Mouse (Mus musculus) forebrain, postnatal 0 days (tissue): ENCODE measurements around the gene Fndc3b. TPM values are rescaled to one million over a fixed set of nuclear protein-coding genes. Genes with fewer than 3 reads are reported as not detected.

ENCODE experiments used
- ATAC-seq: fragments of 200-750 bp; cut with Nextera tagmentation; 2 replicates; pipeline ENCODE4 v1.8.0; 2017; ENCODE audit warnings: mild to moderate bottlenecking, moderate library complexity
- DNase-seq: peaks from one replicate; pipeline ENCODE4 v3.0.0-alpha.2; 2015
- H3K27ac ChIP-seq: fragments of 300-500 bp; sonication (generic); 2 replicates; pipeline ENCODE4 v1.5.1; 2014; ENCODE audit warnings: low read depth, mild to moderate bottlenecking, antibody characterized with exemption, low read length, moderate library complexity, mixed read lengths
- H3K27me3 ChIP-seq: fragments of 300-500 bp; sonication (generic); 2 replicates; pipeline ENCODE4 v1.6.1; 2014; ENCODE audit warnings: mild to moderate bottlenecking, low read length, mixed read lengths; ENCODE audit not compliant: insufficient read depth
- H3K36me3 ChIP-seq: fragments of 300-500 bp; sonication (generic); 2 replicates; pipeline ENCODE4 v1.6.1; 2014; ENCODE audit warnings: mild to moderate bottlenecking, moderate library complexity; ENCODE audit not compliant: insufficient read depth
- H3K4me1 ChIP-seq: fragments of 300-500 bp; sonication (generic); 2 replicates; pipeline ENCODE4 v1.6.1; 2014; ENCODE audit warnings: antibody characterized with exemption; ENCODE audit not compliant: insufficient read depth
- H3K4me2 ChIP-seq: fragments of 300-500 bp; sonication (generic); 2 replicates; pipeline ENCODE4 v1.6.1; 2014; ENCODE audit warnings: low read depth, mild to moderate bottlenecking, moderate library complexity
- H3K4me3 ChIP-seq: fragments of 300-500 bp; sonication (generic); 2 replicates; pipeline ENCODE4 v1.5.1; 2014; ENCODE audit warnings: low read depth, low read length, mixed read lengths
- H3K9ac ChIP-seq: fragments of 300-500 bp; sonication (generic); 2 replicates; pipeline ENCODE4 v1.6.1; 2014; ENCODE audit warnings: mild to moderate bottlenecking
- H3K9me3 ChIP-seq: fragments of 300-500 bp; sonication (generic); 2 replicates; pipeline ENCODE4 v1.6.1; 2016; ENCODE audit warnings: low read length
- CTCF ChIP-seq: sonication (generic); IDR thresholded peaks from 2 replicates; pipeline ENCODE4 v1.5.1; 2016; ENCODE audit warnings: antibody characterized with exemption, control low read depth, low read depth
- WGBS: fragments of 180-500 bp; shearing (Covaris S2); extraction: QIAGEN DNeasy Blood & Tissue Kit; methylation state at CpG from one replicate; pipeline ENCODE4 v1.1.7; 2014; 5-methylcytosine and 5-hydroxymethylcytosine counted together
- polyA plus RNA-seq: library from polyadenylated mRNA; unstranded; fragments of >200 nt; fragmentation: Nextera tagmentation; extraction: Ambion mirVana; gene quantifications from 2 replicates; pipeline ENCODE4 v1.2.1, GENCODE M21; 2015
- total RNA-seq: library from RNA; depleted of rRNA; stranded (reverse); fragments of >200 nt; gene quantifications from 2 replicates; pipeline ENCODE4 v1.2.3, GENCODE M21; 2014

The Fndc3b gene
- total and polyA plus RNA-seq, 2 experiments from 2014 or later, result 5.7 to 18.3 TPM

DNA sequence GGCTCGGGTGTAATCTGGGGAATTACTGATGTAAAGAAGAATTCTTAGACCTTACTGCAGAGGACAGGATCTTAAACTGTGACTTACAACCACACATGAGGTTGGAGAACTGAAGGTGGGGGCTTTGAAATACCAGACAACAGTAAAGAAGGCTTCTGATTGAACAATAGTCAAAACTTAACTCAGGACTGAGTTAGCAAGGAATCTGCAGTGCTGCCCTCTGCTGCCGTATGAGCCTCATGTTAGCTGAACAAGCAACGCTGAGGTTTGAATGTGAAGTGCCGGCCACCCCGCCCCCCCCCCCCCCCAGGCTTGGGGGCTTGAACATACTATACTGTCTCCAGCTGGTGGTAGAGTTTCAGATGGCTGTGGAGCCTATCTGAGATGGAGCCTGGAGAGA, 194.6 kb downstream of the Fndc3b start:
- DNase-seq (no peak), ATAC-seq (no peak)
- no peak overlapping the region for H3K4me2 ChIP-seq
- H3K36me3 ChIP-seq, result no peaks in the 10 kb centered on the region
- H3K9me3 ChIP-seq, result no peaks in the 10 kb centered on the region
- no peak overlapping the region for H3K27ac ChIP-seq
- no peak overlapping the region for H3K4me3 ChIP-seq
- no peak overlapping the region for H3K9ac ChIP-seq
- TF ChIP-seq CTCF, result no peak
- no peaks in the 10 kb centered on the region for H3K27me3 ChIP-seq
- no peaks in the 10 kb centered on the region for H3K4me1 ChIP-seq
- WGBS, result 34% methylated on average over 5 of the region's 5 CpGs

DNA sequence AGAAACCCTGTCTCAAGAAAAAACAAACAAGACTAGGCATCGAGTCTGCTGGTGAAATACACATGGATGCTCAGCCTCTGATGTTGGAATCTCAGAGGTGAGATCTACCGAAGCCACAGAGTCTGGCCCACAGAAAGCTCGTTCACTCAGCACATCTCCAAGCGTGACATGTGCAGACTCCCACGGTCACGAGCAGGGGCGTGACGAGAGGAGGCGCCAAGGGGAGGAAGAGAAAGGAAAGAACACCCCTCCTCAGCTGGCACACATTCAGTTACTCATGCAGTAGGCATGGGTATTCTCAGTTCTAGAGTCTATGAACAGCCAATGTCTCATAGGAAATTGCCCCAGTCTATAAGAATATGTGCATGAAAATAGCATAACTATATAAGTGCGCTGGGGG, 199.3 kb downstream of the Fndc3b start:
- 74% methylated on average over 10 of the region's 10 CpGs for WGBS
- H3K9me3 ChIP-seq, result no peaks in the 10 kb centered on the region
- H3K27me3 ChIP-seq, result no peaks in the 10 kb centered on the region
- no peak overlapping the region for H3K4me3 ChIP-seq
- H3K9ac ChIP-seq, result no peak overlapping the region
- no peaks in the 10 kb centered on the region for H3K4me1 ChIP-seq
- no peaks in the 10 kb centered on the region for H3K36me3 ChIP-seq
- H3K4me2 ChIP-seq, result no peak overlapping the region
- no peak for TF ChIP-seq CTCF
- ATAC-seq, result no peak
- no peak overlapping the region for H3K27ac ChIP-seq
- DNase-seq, result no peak

DNA sequence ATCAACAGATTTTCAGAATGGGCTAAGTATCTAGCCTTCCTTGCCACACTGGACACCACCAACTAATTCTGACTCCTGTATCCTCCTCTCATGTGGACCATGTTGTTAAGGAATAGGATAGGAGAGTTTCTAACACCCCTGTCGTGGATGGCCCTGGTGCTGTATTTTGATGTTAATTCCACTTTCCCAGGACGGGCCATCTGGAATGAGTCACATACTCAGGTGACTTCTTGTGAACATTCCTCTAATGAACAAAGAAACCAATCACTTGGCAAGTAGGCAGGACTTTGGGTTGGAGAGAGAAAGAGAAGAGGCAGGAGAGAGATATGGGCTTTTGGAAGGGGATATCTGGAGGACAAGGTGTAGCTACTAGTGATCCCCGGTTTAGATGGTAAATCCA, 204.2 kb downstream of the Fndc3b start:
- Histone ChIP-seq H3K27ac (no peak overlapping the region), H3K9me3 (no peaks in the 10 kb centered on the region), H3K4me2 (no peak overlapping the region), H3K4me3 (no peak overlapping the region), H3K9ac (no peak overlapping the region), H3K36me3 (no peaks in the 10 kb centered on the region), H3K27me3 (no peaks in the 10 kb centered on the region), H3K4me1 (no peaks in the 10 kb centered on the region)
- DNase-seq, result no peak
- no peak for TF ChIP-seq CTCF
- ATAC-seq, result no peak
- 94% methylated on average over 3 of the region's 3 CpGs for WGBS

DNA sequence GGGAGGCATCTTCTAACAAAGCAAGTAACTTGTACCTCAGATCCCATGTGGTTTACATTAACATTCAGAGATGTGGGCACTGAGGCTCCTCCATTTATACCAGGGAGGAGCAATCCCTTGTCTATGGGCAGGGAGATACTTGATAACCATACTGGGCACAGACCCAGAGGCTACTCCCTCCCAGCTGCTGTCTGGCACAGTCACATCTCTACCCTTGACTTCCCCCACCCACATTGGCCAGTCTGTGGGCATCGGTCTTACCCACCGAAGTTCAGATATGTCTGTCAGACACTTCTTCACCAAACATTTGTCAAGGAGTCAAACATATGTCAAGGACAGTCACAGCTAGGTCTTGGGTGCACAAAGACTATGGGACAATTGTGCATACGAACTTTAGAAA, 205.5 kb downstream of the Fndc3b start:
- no peak overlapping the region for H3K27ac ChIP-seq
- H3K4me2 ChIP-seq, result no peak overlapping the region
- no peak for TF ChIP-seq CTCF
- H3K27me3 ChIP-seq, result no peaks in the 10 kb centered on the region
- WGBS, result 81% methylated on average over 3 of the region's 3 CpGs
- H3K4me3 ChIP-seq, result no peak overlapping the region
- H3K9ac ChIP-seq, result no peak overlapping the region
- ATAC-seq (no peak), DNase-seq (no peak)
- H3K36me3 ChIP-seq, result no peaks in the 10 kb centered on the region; the same call in 1 of the 2 replicates
- H3K9me3 ChIP-seq, result no peaks in the 10 kb centered on the region
- H3K4me1 ChIP-seq, result no peaks in the 10 kb centered on the region

DNA sequence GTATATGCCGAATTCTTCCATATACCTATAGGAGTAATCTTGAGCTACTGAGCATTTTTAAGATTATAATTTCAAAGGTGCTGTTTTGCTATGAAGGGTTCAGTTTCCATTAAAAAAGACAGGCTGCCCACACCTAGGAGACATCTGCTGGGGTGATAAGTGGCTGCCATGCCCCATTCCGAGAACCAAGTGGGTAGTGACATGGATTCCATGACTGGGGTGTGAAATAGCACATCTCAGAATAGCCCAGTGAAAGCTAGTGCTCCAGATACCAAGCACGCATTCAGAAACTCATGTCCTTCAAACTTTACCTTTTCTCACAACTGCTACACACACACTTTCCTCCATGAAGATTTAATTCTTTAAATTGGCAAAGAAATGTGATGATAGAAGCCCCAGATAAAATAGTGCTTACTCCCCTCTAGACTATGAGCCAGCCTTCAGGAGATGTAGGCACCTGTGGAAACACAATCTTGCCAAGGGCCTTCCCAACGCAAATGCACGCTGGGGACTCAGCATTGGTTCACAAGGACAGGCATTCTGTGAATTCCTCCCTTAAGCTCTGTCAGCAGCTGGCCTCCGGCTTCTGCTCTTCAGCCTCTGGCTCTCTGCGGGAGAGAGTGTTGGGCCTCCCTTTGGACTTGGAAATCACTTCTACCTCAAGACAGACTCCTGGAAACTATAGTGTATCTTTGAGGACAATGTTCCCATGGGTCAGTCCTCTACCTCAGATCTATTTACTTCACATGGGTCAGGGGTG, 207.6 kb downstream of the Fndc3b start:
- Histone ChIP-seq H3K9me3 (no peaks in the 10 kb centered on the region), H3K4me1 (no peaks in the 10 kb centered on the region), H3K27ac (no peak overlapping the region), H3K4me2 (no peak overlapping the region), H3K36me3 (no peaks in the 10 kb centered on the region; the same call in 1 of the 2 replicates), H3K4me3 (no peak overlapping the region), H3K27me3 (no peaks in the 10 kb centered on the region), H3K9ac (no peak overlapping the region)
- TF ChIP-seq CTCF, result no peak
- DNase-seq (no peak), ATAC-seq (no peak)
- WGBS, result 96% methylated on average over 7 of the region's 7 CpGs

DNA sequence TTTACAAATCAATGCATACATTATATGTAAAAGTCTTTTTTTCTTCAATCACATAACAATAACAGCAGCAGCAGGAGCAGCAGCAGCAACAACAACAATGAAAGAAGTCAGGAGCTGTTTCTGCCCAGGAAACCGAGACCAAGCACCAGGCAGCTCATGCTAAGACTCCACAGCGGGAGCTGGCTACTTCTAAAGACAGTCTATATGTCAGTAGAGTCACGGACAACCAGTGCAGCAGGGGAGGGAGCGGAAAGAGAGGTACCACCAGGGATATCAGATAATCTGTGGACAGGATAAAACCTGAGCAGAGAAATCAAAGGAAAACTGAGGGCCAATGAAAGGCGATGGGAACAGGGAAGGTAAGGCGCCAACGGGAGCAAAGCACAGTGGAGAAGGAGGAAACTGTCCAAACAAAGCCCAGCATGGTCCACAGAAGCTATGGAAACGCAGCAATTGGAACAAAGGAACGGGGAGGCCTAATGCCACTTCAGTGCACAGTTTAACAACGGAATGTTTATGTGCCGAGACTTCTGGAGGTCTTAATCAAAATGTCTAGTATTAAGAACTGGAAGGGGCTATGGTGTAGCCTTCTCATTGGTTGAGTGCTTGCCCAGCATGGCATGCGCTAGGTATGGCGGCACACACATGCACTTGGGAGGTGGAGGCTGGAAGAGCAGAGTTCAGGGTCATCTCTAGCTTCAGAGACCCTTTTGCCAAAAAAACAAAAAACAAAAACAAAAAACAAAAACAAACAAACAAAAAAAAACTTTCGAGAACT, 215.6 kb downstream of the Fndc3b start:
- no peak overlapping the region for H3K4me2 ChIP-seq
- no peaks in the 10 kb centered on the region for H3K27me3 ChIP-seq
- WGBS, result 44% methylated on average over 14 of the region's 14 CpGs
- no peaks in the 10 kb centered on the region for H3K9me3 ChIP-seq
- no peak overlapping the region for H3K9ac ChIP-seq
- TF ChIP-seq CTCF, result no peak
- DNase-seq (no peak), ATAC-seq (no peak)
- H3K36me3 ChIP-seq, result peaks cover 3% of the 10 kb centered on the region; the same call in 1 of the 2 replicates
- no peaks in the 10 kb centered on the region for H3K4me1 ChIP-seq
- no peak overlapping the region for H3K27ac ChIP-seq
- no peak overlapping the region for H3K4me3 ChIP-seq

DNA sequence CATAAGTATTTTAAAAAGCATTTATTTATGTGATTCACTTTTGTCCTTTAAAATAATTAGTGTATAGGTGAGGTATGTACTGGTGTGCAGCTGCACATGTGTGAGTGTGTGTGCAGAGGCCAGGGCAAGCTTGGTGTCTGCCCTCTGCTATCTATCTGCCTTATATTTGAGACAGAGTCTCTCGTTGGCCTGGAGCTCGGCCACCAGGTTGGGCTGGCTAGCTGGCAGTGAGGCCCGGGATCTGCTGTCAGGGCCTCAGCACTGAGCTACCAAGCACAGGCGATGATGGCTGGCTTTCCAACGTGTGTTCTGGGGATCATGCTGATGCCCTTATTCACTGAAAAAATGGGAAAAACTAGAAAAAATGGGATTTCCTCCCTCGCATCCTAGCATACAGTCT, 216.4 kb downstream of the Fndc3b start:
- Histone ChIP-seq H3K27ac (no peak overlapping the region), H3K36me3 (peaks cover 3% of the 10 kb centered on the region; the same call in 1 of the 2 replicates), H3K4me1 (no peaks in the 10 kb centered on the region), H3K4me3 (no peak overlapping the region), H3K9ac (no peak overlapping the region), H3K27me3 (no peaks in the 10 kb centered on the region), H3K9me3 (no peaks in the 10 kb centered on the region), H3K4me2 (no peak overlapping the region)
- no peak for TF ChIP-seq CTCF
- ATAC-seq (no peak), DNase-seq (no peak)
- 74% methylated on average over 6 of the region's 6 CpGs for WGBS
